Mouse (Mus musculus) thymus, postnatal 0 days (tissue): Measurements from ENCODE around the gene Mxra7. TPM values are rescaled to one million over a fixed set of nuclear protein-coding genes. Genes with fewer than 3 reads are reported as not detected.
"Not testable (repeated sequence)": the region's sequence is repeated elsewhere in the genome, so short reads cannot be mapped to it uniquely, and the experiment has no call there.

Source experiments
- DNase-seq: peaks from one replicate; pipeline ENCODE4 v3.0.0-alpha.2; 2015; ENCODE audit warnings: low spot score
- polyA plus RNA-seq: library from polyadenylated mRNA; unstranded; fragments of >200 nt; fragmentation: Nextera tagmentation; extraction: Ambion mirVana; gene quantifications from 2 replicates; pipeline ENCODE4 v1.2.1, GENCODE M21; 2015

Mxra7 gene
- polyA plus RNA-seq: 4.8 and 5.0 TPM in 2 replicates

GRCm38 (mm10) chr11:116827534-116828165 is at the start of gene Mxra7:
Gene Mxra7, minus strand, starts transcription at chr11:116828046.
- DNase-seq: peak; percentile 27

DNA sequence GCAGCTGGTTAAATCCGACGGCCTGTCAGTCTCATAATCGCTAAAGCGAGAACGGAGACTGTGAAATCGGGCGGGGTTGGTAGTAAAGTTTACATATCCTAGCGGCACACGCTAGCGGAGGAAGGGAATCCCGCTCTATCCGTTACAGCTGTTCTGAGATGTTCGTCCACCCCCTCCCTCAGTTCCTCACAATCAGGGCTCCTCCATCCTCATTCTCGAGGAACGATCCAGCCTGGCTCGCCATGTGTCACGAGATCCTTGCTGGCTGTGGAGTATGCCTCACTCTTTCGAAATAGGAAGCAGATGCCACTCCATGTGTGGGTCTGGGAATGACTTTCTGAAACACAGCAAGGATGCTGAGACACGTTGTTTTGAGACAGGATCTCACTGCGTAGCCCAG is 46.1 kb upstream of the Mxra7 start:
- DNase-seq: no peak

DNA sequence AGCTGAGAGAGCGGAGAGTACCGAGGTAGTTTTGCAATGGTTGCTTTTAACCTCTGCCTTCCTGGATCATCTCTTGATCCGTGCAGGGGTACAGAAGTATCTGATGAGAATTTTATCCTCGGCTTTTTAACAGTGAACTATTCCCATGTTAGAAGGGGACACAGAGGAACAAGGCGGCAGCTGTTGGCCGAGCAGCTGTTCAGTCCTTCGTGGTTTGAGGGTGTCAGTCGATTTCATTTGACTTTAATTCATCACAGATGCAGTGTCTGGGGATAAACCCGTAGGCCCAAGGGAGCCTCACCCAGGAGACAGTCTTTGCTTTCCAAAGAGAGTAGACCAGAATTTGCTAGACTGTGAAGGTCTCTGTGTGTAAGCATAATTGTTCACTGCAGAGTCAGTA is 43.7 kb upstream of the Mxra7 start:
- no peak for DNase-seq

DNA sequence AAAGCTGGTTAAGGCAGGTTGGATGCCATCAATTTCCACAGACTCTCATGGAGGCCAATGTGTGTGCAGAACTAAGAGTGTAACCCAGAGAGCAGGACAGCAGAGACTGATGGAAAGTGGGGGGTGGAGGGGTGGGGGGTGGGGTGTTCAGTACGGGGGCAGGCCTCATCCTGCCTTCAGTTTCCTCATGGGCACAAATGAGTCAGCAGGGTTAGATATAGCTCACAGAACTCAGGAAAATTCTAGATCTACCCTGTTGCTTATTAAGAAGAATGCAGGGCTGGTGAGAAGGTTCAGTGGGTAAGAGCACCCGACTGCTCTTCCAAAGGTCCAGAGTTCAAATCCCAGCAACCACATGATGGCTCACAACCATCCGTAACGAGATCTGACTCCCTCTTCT is 41.8 kb upstream of the Mxra7 start:
- DNase-seq: no peak

DNA sequence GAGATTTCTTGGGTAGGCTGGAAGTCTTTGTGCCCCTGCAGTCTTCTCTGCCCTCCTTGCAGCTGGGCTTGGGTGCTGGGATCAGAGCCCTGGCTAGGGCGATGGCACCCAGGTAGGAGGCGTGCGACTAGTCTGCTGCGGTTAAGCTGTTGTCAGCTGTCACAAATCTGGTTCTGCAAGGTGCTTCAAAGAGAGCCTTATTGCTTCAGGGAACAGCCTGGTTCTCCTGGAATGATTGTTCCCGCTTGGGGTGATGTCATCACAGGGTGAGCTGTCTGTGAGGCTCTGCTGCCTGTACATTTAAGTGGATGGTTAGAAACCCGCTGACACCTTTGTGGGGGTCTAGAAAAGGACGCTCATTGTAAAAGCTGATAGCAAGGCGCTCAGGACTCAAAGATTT is 41.4 kb upstream of the Mxra7 start:
- DNase-seq: no peak

GRCm38 (mm10) chr11:116868129-116868528 is 40.3 kb upstream of the Mxra7 start:
- no peak for DNase-seq

- DNase-seq: no peak
Measured at GRCm38 (mm10) chr11:116865945-116866585, 38.2 kb upstream of the Mxra7 start.

DNA sequence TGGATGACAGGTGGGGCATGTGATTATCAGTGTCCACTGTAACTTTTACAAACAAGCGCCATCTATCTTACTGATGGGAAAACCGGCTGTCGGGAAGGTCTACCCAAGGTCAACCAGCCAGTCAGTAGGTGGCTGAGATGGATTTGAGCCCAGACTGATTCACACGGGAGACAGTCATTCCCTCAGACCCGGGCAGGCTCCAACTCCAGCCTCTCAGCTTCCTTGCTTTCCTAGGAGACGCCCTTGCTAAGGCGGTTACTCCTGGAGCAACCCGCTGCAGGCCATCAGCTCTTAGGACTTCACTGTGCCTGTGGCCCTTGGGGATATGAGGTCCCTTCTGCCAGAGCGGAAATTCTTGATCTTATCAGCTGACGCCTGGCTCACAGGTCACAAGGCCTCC is 36.6 kb upstream of the Mxra7 start:
- no peak for DNase-seq

GRCm38 (mm10) chr11:116857183-116857850 is 29.5 kb upstream of the Mxra7 start:
- DNase-seq: no peak

DNA sequence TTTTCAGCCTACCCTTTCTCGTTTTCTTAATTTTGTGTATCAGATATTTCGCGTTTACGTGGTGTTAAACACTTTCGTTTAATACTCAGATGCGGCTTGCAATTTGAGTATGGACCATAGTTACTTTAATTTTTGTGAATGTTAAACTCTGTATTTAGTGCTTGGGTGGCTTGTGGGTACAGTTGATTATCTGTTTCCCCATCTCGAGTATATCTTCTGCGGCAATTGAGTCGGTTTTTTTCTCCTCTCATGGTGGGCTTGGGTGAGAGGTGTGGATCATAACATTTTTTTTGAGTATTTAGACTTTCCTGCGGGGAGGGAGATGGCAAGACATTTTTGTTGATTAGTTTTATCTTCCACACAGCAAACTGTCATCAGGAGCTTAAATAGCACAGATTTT is 26.4 kb upstream of the Mxra7 start:
- DNase-seq: no peak

DNA sequence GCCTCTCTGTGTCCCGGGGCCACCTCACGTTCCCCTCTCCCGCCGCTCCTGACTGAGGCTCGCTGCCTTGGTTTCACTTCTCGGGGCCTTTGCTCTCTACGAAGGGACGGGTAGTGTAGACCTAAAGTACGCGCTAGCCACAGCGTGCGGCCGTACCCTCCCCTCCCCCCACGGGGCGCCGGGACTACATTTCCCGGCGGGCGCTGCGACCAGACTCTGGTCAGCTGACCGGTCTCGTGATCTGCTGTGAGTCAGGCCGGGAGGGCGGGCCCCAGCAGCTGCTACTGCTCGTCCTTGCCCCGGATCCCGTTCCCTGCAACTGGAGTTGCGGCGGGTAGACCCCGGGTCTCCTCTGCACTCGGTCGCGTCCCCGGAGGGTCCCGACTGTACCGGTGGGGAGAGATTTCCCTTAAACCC is 25.7 kb upstream of the Mxra7 start:
- DNase-seq: peak; percentile 95

DNA sequence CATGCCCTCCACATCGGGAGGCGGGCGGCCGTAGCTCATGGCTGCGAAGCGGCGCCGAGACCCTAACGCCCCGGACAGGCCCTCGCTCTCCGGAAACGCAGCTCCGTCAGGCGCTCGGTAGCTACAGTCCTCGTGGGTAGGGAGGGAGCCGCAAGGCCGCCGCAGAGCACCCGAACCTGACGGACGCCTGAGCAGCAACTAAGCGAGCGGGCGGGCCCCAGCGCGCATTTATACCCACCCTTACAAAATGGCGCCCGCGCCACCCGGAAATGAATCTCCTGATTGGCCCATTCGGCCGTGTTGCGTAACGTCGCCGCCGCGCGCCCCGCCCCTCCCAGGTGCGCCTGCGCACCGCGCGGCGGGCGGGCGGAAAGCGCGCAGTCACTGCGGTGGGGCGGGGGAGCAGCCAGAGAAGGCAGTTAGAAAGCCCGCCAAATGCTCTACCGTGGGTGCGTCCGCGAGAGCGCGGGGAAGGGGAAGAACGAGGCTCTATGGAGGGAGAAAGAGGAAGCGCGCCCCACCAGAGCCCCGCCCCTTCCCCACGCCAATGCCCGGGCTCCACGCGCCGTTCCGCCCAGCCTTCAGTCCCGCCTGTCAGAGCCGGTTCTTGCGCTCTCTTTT is 25.2 kb upstream of the Mxra7 start, which contains the start of gene Srsf2:
Gene Srsf2 (minus strand): TSS at position 204 of the 621 bp plus-strand sequence.
- peak; percentile 98 for DNase-seq

DNA sequence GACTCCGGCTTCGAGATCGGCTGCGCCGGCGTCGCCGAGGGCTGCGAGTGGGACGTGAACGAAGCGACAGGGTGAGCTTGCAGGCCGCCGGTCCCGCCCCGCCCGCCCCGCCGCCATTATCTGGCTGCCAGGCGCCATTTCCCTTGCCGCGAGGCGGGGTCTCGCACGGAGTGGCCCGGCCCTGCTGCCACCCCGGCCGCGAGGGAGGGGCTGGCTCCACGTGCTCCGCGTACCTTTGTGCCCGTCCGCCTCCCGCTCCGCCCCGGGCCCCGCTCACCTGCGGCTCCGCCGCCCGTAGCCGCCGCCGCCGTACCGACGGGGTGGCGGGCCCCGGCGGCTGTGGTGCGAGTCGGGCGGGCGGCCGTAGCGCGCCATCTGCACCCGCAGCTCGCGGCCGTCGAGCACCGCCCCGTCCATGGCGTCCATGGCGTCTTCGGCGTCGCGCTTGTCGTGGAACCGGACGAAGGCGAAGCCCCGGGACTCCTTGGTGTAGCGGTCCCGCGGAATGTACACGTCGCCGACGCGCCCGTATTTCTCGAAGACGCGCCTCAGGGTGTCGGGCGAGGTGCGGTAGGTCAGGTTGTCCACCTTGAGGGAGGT is 24.5 kb upstream of the Mxra7 start, which contains the start of gene Mfsd11:
Gene Mfsd11 (plus strand): TSS at position 150 of the 600 bp plus-strand sequence.
- peak; percentile 80 for DNase-seq

DNA sequence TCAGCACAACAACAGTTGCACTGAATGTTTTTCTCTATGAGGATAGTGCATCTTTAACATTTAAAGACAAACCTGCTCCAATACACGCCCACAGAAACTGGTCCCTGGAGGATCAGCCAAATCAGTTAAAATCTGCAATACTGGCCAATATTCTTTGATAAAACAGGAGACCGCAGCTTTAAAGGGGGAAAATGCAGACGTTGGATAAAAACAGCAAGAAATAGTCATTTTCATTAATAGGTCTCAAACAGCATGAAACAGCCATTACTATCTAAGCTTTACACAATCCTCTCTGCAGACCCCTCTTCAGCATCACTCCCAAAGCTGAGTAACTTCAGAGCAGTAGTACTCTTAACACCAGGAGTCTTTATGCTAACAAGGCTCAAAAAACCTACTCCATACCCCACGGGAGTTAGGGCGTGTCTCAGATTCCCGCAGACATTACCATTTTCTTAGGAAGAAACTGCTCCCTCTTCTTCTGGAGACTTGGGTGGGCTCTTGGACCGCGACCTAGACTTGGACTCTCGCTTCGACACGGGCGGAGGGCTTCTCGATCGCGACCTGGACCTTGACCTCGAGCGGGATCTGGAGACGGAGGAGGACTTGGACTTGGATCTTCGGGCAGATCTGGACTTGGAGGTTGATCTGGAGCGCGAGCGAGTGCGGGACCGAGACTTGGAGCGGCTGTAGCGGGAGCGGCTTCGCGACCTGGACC is 23.9 kb upstream of the Mxra7 start:
- DNase-seq: no peak

GRCm38 (mm10) chr11:116850833-116851477 is 23.1 kb upstream of the Mxra7 start:
- no peak for DNase-seq

GRCm38 (mm10) chr11:116850085-116850484 is 22.2 kb upstream of the Mxra7 start:
- DNase-seq: no peak

DNA sequence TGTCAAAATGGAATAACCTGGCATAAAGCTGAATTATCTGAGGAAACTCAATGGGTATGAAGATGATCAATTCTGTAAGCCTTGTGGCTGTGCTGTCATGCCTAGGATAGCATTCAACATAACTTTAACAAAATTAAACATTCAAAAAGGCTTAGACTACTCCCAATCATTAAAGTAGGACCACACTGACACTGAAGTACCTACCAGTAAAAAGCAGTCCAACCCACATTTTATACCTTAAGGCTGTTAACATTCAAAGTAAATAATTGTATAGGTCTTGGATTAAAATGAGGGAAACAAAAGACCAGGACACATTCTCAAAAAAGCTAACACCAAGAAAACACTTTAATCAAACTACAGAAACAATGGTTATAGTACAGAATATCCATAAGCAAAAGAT is 21.7 kb upstream of the Mxra7 start:
- no peak for DNase-seq

GRCm38 (mm10) chr11:116848877-116849178 is 21.0 kb upstream of the Mxra7 start:
- not testable (repeated sequence) for DNase-seq

GRCm38 (mm10) chr11:116848086-116848876 is 20.4 kb upstream of the Mxra7 start:
- no peak for DNase-seq
